Mouse (Mus musculus) stomach, postnatal 0 days (tissue): ENCODE results near the gene Otulin.

Source experiments
- CTCF ChIP-seq: IDR thresholded peaks from 2 replicates; pipeline ENCODE4 v1.5.1; 2016; ENCODE audit warnings: antibody characterized with exemption, low read depth, mild to moderate bottlenecking, moderate library complexity
- EP300 ChIP-seq: optimal IDR thresholded peaks from 2 replicates; pipeline ENCODE3; 2016; ENCODE audit warnings: antibody characterized with exemption

DNA sequence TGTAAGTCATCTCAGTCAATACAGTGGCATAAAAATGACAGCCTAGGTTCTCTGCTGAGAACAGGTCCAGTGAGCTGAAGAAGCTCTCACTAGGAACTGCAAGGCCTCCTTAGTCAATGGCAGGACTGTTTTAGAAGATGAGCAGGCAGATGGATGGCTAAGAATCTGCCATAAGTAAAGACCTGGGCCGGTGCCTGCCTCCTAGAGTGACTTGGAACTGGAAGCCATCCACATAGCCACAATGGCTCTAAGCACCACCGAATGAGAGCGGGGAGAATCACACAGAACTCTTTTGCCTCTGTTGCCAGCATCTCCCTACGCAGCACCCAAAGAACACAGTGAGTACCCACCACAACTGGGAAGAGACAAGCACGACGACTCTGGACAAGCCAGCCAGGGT, 47.3 kb upstream of the Otulin start:
- no peak for TF ChIP-seq CTCF
- TF ChIP-seq EP300: no peak
